Mouse (Mus musculus) liver, adult (tissue): ENCODE measurements around the gene Ptpra.

Source experiments
- GATA4 ChIP-seq: IDR thresholded peaks from 2 replicates; pipeline ENCODE4 v1.6.1; 2014; ENCODE audit warnings: mild to moderate bottlenecking, low read length; ENCODE audit not compliant: insufficient replicate concordance

Gene Ptpra

GRCm38 (mm10) chr2:130466438-130466837 lies 16.4 kb downstream of the Ptpra start:
- no peak for TF ChIP-seq GATA4

DNA sequence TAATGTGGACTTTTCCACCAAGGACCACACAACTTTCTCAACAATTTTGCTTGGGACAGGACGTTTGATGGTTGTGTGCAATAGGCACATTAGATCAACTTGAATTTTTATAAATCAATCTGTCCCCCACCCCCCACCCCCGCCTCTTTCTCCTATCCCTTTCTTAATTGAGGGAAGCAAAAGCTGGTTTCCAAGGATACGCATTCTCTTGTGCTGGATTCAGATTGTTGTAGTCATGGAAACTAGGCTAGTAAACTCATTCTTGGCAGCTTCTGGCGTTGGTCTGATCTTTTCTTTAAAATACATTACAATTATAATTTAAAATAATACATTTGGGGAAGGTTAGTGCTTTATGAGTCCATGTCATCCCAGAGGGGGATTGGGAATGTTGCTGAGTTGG lies 19.3 kb downstream of the Ptpra start:
- TF ChIP-seq GATA4: no peak

GRCm38 (mm10) chr2:130469935-130470334 lies 19.9 kb downstream of the Ptpra start:
- TF ChIP-seq GATA4: no peak

GRCm38 (mm10) chr2:130472908-130473510 lies 22.9 kb downstream of the Ptpra start:
- no peak for TF ChIP-seq GATA4

GRCm38 (mm10) chr2:130475764-130476163 lies 25.7 kb downstream of the Ptpra start:
- no peak for TF ChIP-seq GATA4

- no peak for TF ChIP-seq GATA4
These were observed 26.7 kb downstream of the Ptpra start for GRCm38 (mm10) chr2:130476666-130477297.

- TF ChIP-seq GATA4: no peak
These were observed 32.1 kb downstream of the Ptpra start for GRCm38 (mm10) chr2:130482177-130482576.

DNA sequence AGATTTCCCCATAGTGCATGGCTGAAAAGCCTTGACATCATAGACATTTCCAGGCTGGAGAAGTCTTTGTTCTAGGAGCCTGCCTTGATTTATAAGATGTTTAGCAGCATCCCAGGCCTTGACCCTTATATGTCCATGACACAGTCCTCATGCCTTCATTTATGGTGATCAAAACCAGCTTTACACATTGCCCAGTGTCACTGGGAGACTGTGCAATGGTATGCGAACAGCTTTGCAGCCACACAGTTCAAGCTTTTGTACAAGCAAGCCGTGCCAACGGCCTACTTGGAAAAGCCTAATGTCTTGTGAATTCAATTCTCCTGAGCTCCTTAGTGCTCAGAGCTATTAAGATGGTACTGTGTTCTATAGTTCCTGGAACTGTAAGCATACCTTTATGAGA lies 32.6 kb downstream of the Ptpra start:
- TF ChIP-seq GATA4: no peak

DNA sequence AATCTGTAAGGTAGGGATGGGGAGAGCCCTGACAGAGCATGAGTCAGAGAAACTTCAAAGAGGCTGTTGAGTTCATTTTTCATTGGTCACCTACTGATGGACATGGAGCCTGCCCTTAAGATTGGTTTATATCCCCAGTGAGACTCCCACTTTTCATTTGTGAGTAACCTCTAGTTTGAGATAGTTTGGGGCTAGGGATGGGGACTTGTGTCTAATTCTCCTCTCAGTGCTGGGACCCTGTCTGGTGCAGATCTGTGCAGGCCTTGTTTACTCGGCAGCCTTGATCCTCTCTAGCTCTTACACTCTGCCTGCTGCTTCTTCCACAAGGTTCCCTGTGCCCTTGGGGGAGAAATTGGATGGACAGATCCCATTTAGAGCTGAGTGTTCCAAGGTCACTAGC lies 34.1 kb downstream of the Ptpra start:
- TF ChIP-seq GATA4: no peak

DNA sequence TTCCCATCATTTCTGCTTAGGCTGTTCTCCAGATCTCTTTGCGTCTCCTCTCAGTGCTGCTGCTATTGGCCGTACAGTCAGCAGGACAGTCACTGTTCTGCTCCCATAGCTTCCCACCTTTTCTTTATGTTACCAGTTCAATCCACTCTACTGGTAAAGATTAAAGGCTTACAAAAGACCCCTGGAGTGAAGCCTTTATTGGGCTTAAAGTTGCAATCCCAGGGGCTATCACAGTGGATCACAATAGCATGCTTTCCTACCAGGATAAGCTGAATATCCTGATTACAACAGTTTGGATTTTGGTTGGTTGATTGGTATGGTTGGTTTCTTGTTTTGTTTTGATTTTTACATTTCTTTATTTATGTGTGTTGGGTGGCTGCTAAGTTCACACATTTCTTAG lies 37.9 kb downstream of the Ptpra start:
- no peak for TF ChIP-seq GATA4

DNA sequence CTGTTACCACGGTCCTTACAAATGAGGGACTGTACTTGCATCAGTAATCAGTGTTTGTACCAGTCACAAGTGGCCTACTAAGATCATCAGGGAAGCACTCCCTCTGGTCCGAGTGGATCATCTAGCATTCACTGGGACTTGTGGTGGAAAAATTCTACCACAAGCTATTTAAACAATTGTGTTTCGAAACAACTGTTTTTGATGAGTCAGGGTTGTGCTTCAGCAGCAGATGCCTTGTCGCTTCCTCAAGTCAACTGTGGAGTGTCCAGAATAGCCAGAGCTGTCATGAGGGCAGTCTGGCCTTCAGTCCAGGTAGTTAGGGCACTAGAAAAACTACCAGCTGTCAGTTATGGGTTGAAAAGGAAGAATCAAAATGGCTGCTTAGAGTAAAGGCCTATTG lies 38.5 kb downstream of the Ptpra start:
- no peak for TF ChIP-seq GATA4

- no peak for TF ChIP-seq GATA4
These were observed 41.1 kb downstream of the Ptpra start for GRCm38 (mm10) chr2:130491162-130491561.

DNA sequence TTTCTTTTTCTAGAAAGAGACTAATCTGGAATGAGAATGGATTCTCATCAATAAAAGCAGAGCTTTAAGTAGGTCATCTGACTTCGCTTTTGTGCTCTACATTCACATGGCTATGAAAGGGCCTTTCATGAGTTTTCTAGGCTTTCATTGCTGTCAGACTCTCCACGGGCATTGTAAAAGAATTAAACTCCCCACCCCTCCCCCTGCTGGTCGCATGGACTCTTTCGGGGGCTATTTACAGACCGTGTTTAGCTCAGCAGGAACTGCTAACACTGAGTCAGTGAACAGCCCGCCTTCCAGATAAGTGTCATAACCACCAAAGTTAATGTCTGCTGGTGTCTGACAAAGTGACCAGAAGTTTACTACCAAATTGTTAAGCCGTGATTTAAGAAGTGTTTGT lies 41.5 kb downstream of the Ptpra start:
- TF ChIP-seq GATA4: no peak

DNA sequence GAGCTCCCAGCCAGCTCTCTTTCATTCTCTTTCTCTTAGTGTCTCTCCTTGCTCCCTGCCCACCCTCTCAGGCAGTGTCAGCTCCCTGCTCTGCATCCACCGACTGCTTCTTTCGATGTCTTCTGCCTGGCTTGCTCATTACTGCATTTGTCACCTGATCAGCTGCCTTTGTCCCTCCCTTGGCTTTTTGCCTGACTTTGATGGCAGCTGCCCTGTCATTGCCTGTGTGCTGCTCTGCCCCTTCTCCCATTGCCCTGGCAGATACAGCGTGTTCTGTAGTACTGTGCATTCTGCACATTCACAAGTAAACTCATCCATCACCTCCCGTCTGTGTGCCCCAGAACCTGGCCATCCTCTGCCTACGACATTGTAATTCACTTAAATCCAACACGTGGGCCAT lies 46.0 kb downstream of the Ptpra start:
- TF ChIP-seq GATA4: no peak

GRCm38 (mm10) chr2:130496931-130497330 lies 46.9 kb downstream of the Ptpra start:
- TF ChIP-seq GATA4: no peak

GRCm38 (mm10) chr2:130499546-130499945 lies 49.5 kb downstream of the Ptpra start:
- TF ChIP-seq GATA4: no peak

- TF ChIP-seq GATA4: no peak
These were observed 51.5 kb downstream of the Ptpra start for GRCm38 (mm10) chr2:130501556-130501955.
